Mouse (Mus musculus): ENCODE data around the gene 7530416G11Rik. TPM values are rescaled to one million over a fixed set of nuclear protein-coding genes. Genes with fewer than 3 reads are reported as not detected.

Gene 7530416G11Rik
- polyA plus RNA-seq, 1 experiment from 2014 or later: not detected

DNA sequence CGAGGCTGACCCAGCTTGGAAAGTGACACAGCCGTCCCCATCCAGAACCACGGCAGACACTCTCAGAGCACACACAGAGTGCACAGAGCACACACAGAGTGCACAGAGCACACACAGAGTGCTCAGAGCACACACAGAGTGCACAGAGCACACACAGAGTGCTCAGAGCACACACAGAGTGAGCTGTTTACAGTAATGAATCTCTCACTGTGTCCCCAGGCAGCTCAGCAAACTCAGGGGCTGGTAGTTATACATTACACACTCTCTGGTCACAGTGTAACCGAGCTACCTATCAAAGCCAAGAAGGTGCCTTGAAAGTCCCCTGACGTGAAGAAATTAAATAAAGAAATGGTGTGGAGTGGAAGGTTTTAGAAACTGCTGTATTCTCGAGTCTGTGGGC, 33.6 kb downstream of the 7530416G11Rik start:
- no peak overlapping the region for H3K4me3 ChIP-seq (ENCODE audit: low read depth, low read length)
- no peak overlapping the region for H3K9ac ChIP-seq (replicated peaks; ENCODE audit: low read depth, low read length)
- H3K27ac ChIP-seq (ENCODE audit: low read depth, low read length): no peak overlapping the region
- peaks cover 10% of the 10 kb centered on the region; the same call in 1 of the 2 replicates for H3K36me3 ChIP-seq (ENCODE audit: control insufficient read depth, insufficient read depth, low read length)
- ATAC-seq (ENCODE audit: low read depth): no peak
- no peaks in the 10 kb centered on the region for H3K27me3 ChIP-seq (ENCODE audit: control insufficient read depth, insufficient read depth, low read length)
- H3K4me1 ChIP-seq (ENCODE audit: control insufficient read depth, insufficient read depth, low read length): no peaks in the 10 kb centered on the region
- 85% methylated on average over 6 of the region's 6 CpGs for WGBS
- no peaks in the 10 kb centered on the region for H3K9me3 ChIP-seq (ENCODE audit: control insufficient read depth, low read length)
- H3K4me2 ChIP-seq (ENCODE audit: low read depth, low read length): no peak overlapping the region

DNA sequence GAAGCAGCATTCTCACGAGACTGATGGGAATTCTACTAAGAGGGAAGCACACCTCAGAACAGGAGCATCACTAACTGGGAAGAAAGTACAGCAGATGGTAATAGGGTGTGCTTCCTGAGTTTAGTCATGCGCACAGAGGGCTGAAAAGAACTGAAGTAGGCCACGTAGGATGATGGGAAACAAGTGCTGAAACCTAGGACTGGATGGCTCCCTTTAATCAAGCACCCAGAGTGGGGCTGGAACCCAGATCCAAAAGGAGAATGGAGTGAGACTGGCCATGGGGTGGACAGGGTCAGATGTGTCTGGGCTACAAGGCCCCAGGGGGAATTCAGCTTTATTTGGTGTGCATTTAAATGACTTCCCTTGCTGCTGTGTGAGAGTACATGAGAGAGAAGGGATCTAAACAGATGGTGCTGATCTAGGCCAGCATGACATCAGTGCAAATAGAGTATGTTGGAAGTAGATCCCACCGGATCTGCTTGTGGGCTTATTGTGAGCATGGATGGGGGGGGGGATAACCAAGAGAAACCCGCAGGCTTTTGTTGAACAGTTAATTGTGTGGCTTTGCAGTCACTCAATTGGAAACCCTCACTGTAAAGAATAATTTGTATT, 36.5 kb downstream of the 7530416G11Rik start:
- H3K27ac ChIP-seq (ENCODE audit: low read depth, low read length): peak overlapping the region; percentile 30; the same call in 1 of the 2 replicates
- no peak overlapping the region for H3K9ac ChIP-seq (replicated peaks; ENCODE audit: low read depth, low read length)
- no peak overlapping the region for H3K4me3 ChIP-seq (ENCODE audit: low read depth, low read length)
- peaks cover 3% of the 10 kb centered on the region; the same call in 1 of the 2 replicates for H3K4me1 ChIP-seq (ENCODE audit: control insufficient read depth, insufficient read depth, low read length)
- no peak overlapping the region for H3K4me2 ChIP-seq (ENCODE audit: low read depth, low read length)
- peaks cover 13% of the 10 kb centered on the region; the same call in 1 of the 2 replicates for H3K36me3 ChIP-seq (ENCODE audit: control insufficient read depth, insufficient read depth, low read length)
- no peaks in the 10 kb centered on the region for H3K9me3 ChIP-seq (ENCODE audit: control insufficient read depth, low read length)
- WGBS: 51% methylated on average over 5 of the region's 5 CpGs
- H3K27me3 ChIP-seq (ENCODE audit: control insufficient read depth, insufficient read depth, low read length): no peaks in the 10 kb centered on the region
- ATAC-seq (ENCODE audit: low read depth): no peak

GRCm38 (mm10) chr15:85464823-85465565, 38.0 kb downstream of the 7530416G11Rik start:
- H3K36me3 ChIP-seq (ENCODE audit: control insufficient read depth, insufficient read depth, low read length): peaks cover 9% of the 10 kb centered on the region; the same call in 1 of the 2 replicates
- peak overlapping the region; percentile 4; the same call in 1 of the 2 replicates for H3K27ac ChIP-seq (ENCODE audit: low read depth, low read length)
- no peaks in the 10 kb centered on the region for H3K27me3 ChIP-seq (ENCODE audit: control insufficient read depth, insufficient read depth, low read length)
- 39% methylated on average over 10 of the region's 10 CpGs for WGBS
- H3K9me3 ChIP-seq (ENCODE audit: control insufficient read depth, low read length): no peaks in the 10 kb centered on the region
- no peak overlapping the region for H3K4me2 ChIP-seq (ENCODE audit: low read depth, low read length)
- H3K9ac ChIP-seq (replicated peaks; ENCODE audit: low read depth, low read length): no peak overlapping the region
- H3K4me3 ChIP-seq (ENCODE audit: low read depth, low read length): no peak overlapping the region
- peaks cover 15% of the 10 kb centered on the region for H3K4me1 ChIP-seq (ENCODE audit: control insufficient read depth, insufficient read depth, low read length)
- ATAC-seq (ENCODE audit: low read depth): no peak

DNA sequence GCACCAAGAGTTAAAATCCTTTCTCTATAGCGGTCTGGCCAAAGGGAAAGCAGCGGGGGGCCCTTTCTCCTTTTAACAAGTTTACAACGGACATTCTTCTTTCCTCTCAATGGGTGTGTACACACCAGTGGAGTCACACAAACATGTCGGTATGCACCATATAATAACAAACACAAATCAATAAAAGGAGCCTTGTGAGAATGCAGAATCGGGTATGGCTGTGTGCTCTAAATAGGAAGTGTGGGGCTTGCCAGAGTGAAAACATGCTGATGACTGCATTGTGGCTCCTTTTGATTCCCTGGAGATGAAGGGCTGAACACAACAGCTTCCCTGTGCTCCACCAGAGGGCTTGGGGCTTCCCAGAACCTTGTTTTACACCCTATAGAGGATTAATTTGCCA, 38.8 kb downstream of the 7530416G11Rik start:
- Histone ChIP-seq H3K36me3 (ENCODE audit: control insufficient read depth, insufficient read depth, low read length) (peaks cover 9% of the 10 kb centered on the region; the same call in 1 of the 2 replicates), H3K9me3 (ENCODE audit: control insufficient read depth, low read length) (no peaks in the 10 kb centered on the region), H3K9ac (replicated peaks; ENCODE audit: low read depth, low read length) (no peak overlapping the region), H3K27ac (ENCODE audit: low read depth, low read length) (no peak overlapping the region), H3K4me1 (ENCODE audit: control insufficient read depth, insufficient read depth, low read length) (peaks cover 20% of the 10 kb centered on the region), H3K4me2 (ENCODE audit: low read depth, low read length) (no peak overlapping the region), H3K27me3 (ENCODE audit: control insufficient read depth, insufficient read depth, low read length) (no peaks in the 10 kb centered on the region), H3K4me3 (ENCODE audit: low read depth, low read length) (no peak overlapping the region)
- WGBS: 4% methylated on average over 5 of the region's 5 CpGs
- ATAC-seq (ENCODE audit: low read depth): peak; percentile 28; the same call in 1 of the 2 replicates

- no peaks in the 10 kb centered on the region for H3K9me3 ChIP-seq (ENCODE audit: control insufficient read depth, low read length)
- peak overlapping the region; percentile 71 for H3K27ac ChIP-seq (ENCODE audit: low read depth, low read length)
- no peak overlapping the region for H3K4me3 ChIP-seq (ENCODE audit: low read depth, low read length)
- ATAC-seq (ENCODE audit: low read depth): no peak
- WGBS: 26% methylated on average over 13 of the region's 13 CpGs
- H3K9ac ChIP-seq (replicated peaks; ENCODE audit: low read depth, low read length): no peak overlapping the region
- H3K36me3 ChIP-seq (ENCODE audit: control insufficient read depth, insufficient read depth, low read length): peaks cover 8% of the 10 kb centered on the region; the same call in 1 of the 2 replicates
- peaks cover 29% of the 10 kb centered on the region for H3K4me1 ChIP-seq (ENCODE audit: control insufficient read depth, insufficient read depth, low read length)
- H3K4me2 ChIP-seq (ENCODE audit: low read depth, low read length): no peak overlapping the region
- H3K27me3 ChIP-seq (ENCODE audit: control insufficient read depth, insufficient read depth, low read length): no peaks in the 10 kb centered on the region
Measured at GRCm38 (mm10) chr15:85463027-85463790, 39.8 kb downstream of the 7530416G11Rik start.

DNA sequence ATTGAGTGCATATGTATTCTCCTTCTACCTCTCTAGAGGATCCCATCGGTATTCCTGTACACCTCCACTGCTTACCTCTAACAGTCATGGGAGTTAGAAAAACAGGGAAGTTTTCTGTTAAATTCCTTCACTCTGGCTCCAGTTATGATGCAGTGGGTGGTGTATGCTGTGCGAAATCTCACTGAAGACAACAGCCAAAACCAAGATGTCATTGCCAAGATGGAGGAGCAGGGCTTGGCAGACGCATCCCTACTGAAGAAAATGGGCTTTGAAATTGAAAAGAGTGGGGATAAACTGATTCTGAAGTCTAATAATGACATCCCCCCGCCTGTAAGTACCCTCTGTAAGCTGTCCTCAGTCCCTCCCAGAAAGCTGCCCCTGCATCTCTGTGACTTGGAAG, 40.9 kb downstream of the 7530416G11Rik start:
- H3K4me1 ChIP-seq (ENCODE audit: control insufficient read depth, insufficient read depth, low read length): peaks cover 40% of the 10 kb centered on the region
- H3K4me2 ChIP-seq (ENCODE audit: low read depth, low read length): no peak overlapping the region
- 48% methylated on average over 4 of the region's 4 CpGs for WGBS

GRCm38 (mm10) chr15:85461541-85461940, 41.5 kb downstream of the 7530416G11Rik start:
- peaks cover 2% of the 10 kb centered on the region; the same call in 1 of the 2 replicates for H3K36me3 ChIP-seq (ENCODE audit: control insufficient read depth, insufficient read depth, low read length)
- 17% methylated on average over 4 of the region's 4 CpGs for WGBS
- H3K4me2 ChIP-seq (ENCODE audit: low read depth, low read length): no peak overlapping the region
- H3K9ac ChIP-seq (replicated peaks; ENCODE audit: low read depth, low read length): no peak overlapping the region
- no peaks in the 10 kb centered on the region for H3K27me3 ChIP-seq (ENCODE audit: control insufficient read depth, insufficient read depth, low read length)
- peak overlapping the region; percentile 71 for H3K27ac ChIP-seq (ENCODE audit: low read depth, low read length)
- no peaks in the 10 kb centered on the region for H3K9me3 ChIP-seq (ENCODE audit: control insufficient read depth, low read length)
- peak; percentile 76 for ATAC-seq (ENCODE audit: low read depth)
- H3K4me1 ChIP-seq (ENCODE audit: control insufficient read depth, insufficient read depth, low read length): peaks cover 46% of the 10 kb centered on the region
- no peak overlapping the region for H3K4me3 ChIP-seq (ENCODE audit: low read depth, low read length)

More for the DNA sequence above, 40.9 kb downstream of the 7530416G11Rik start:
- H3K36me3 ChIP-seq (ENCODE audit: control insufficient read depth, insufficient read depth, low read length): peaks cover 6% of the 10 kb centered on the region; the same call in 1 of the 2 replicates
- H3K9ac ChIP-seq (replicated peaks; ENCODE audit: low read depth, low read length): no peak overlapping the region
- no peaks in the 10 kb centered on the region for H3K27me3 ChIP-seq (ENCODE audit: control insufficient read depth, insufficient read depth, low read length)
- ATAC-seq (ENCODE audit: low read depth): no peak
- H3K27ac ChIP-seq (ENCODE audit: low read depth, low read length): peak overlapping the region; percentile 71
- no peaks in the 10 kb centered on the region for H3K9me3 ChIP-seq (ENCODE audit: control insufficient read depth, low read length)
- H3K4me3 ChIP-seq (ENCODE audit: low read depth, low read length): no peak overlapping the region

DNA sequence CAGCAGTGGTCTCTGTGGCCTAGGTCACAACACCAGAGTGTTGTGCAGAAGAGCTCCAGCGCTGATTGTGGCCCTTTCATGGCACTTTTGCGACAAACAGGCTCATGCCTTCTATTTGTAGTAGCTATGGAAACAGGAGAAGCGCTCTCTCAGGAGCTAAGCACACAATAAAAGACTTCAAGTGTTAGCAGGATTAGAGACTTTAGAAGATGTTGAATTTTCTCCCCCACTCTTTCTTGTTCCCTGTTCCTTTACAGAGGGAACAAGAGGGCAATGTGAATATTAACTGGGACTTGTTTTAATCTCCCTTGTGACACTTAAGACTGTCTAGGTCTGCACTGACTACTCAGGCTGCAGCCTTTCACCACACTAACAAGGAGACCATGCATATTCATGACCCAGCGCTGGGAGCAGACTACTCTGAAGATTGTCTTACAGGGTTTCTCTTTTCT, 44.4 kb downstream of the 7530416G11Rik start:
- ATAC-seq (ENCODE audit: low read depth): no peak
- Histone ChIP-seq H3K4me3 (ENCODE audit: low read depth, low read length) (no peak overlapping the region), H3K4me1 (ENCODE audit: control insufficient read depth, insufficient read depth, low read length) (peaks cover 50% of the 10 kb centered on the region), H3K4me2 (ENCODE audit: low read depth, low read length) (no peak overlapping the region), H3K27me3 (ENCODE audit: control insufficient read depth, insufficient read depth, low read length) (no peaks in the 10 kb centered on the region), H3K9me3 (ENCODE audit: control insufficient read depth, low read length) (no peaks in the 10 kb centered on the region), H3K27ac (ENCODE audit: low read depth, low read length) (peak overlapping the region; percentile 72), H3K36me3 (ENCODE audit: control insufficient read depth, insufficient read depth, low read length) (no peaks in the 10 kb centered on the region), H3K9ac (replicated peaks; ENCODE audit: low read depth, low read length) (no peak overlapping the region)
- WGBS: 10% methylated on average over 4 of the region's 4 CpGs

Data from neural tube, embryonic 14.5 days (tissue).